Mouse (Mus musculus) B cell, adult (primary cell): Measurements from ENCODE around the gene Hltf. TPM values are rescaled to one million over a fixed set of nuclear protein-coding genes. Genes with fewer than 3 reads are reported as not detected.

Experiments
- total RNA-seq: library from RNA; stranded (reverse); gene quantifications from 4 replicates; pipeline ENCODE4 v1.2.4, GENCODE M21; 2023; ENCODE audit not compliant: inconsistent age

Hltf gene
- 58.0 to 71.0 TPM (median 62.8 TPM) in 4 replicates for total RNA-seq

GRCm38 (mm10) chr3:20057306-20058196 is at the start of gene Hltf:
Gene Hltf (plus strand): TSS chr3:20057811.

GRCm38 (mm10) chr3:20034719-20035404 is 22.7 kb upstream of the Hltf start, which contains the start of gene Hps3:
Gene Hps3 (minus strand): TSS chr3:20035315.

GRCm38 (mm10) chr3:20154531-20155367 is 97.1 kb downstream of the Hltf start, which contains the start of gene Gyg:
Gene Gyg (minus strand): TSS chr3:20155317.

Other genes starting within 250 kb of the Hltf start
- gene Cp, start 100.8 kb upstream of the Hltf start, total RNA-seq: not detected in 4 replicates
- 127 to 139 TPM (median 135 TPM) in 4 replicates for gene Hps3, start 22.5 kb upstream of the Hltf start, total RNA-seq
- gene Gyg, start 97.5 kb downstream of the Hltf start, total RNA-seq: 19.7 to 25.8 TPM (median 23.8 TPM) in 4 replicates
- gene Cpa3, start 184.4 kb downstream of the Hltf start, total RNA-seq: 0.58 TPM in 1 of 4 replicates, not detected in the others
- 0.35 to 0.84 TPM in 2 of 4 replicates, not detected in the others for gene Cpb1, start 217.9 kb downstream of the Hltf start, total RNA-seq